Mouse (Mus musculus): Measurements from ENCODE around the gene C9.

DNA sequence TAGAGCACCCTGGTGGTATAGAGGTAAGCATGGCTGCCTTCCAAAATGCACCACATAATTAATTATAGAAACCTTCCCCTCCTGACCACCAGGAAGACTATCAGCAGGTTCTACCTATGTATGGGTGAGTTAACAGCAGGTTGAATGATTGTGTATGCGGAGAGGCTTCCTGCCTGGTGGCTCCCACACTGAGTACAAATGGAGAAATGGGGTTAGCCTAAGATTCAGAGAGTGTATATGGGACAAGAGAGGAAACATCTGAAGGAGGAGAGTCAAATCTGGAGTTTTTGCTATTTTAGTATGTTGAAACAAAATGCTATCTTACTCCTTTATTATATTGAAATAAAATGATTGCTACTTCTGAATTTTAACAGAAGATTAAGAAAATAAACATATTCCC lies 72.4 kb downstream of the C9 start:
- TF ChIP-seq POLR2A (IDR thresholded peaks at IDR 0.05; ENCODE audit: insufficient read depth, low read length) (no peak), CTCF (IDR thresholded peaks at IDR 0.05; ENCODE audit: low read depth, low read length) (no peak)

Data from ES-Bruce4 (cell line).